In the genomic region with DNA sequence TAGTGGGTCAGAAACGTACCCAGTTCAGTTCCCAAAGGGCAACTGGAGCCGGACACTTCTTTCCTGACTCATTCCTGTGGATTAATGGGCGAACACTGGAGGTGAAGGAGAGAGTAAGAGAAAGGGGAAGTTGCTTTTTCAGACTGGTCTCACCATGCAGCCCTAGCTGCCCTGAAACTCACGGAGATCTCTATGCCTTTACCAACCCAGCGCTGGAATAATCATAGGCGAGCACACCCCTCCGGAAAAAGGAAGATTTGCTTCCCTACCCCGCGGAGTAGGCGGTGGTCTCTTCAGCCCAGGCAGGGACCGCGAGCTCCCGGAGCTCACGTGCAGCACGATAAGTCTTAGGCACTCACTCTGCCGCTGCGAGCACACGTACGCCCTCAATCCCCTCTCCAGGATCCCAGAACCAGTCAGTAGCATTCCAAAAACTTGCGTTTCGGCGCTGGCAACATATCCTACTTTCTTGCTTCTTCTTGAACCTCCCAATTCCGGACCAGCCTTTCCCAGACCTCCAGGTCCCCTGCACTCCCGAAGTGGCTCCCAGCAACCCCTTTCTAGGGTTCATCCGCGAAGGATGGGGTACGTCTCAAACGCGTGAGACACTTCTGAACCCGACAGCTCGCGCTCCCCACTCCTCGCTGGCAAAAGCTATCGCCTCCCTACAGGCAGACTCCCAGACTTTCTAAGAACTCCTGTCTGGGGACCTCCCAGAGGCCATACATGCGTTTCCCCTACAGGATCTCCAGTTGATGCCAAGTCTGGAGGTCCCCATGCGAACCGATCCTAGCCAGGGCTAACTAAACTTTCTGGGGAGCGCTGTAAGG, we compare ENCODE assay signal across 9 mouse cellular contexts. TPM values are rescaled to one million over a fixed set of nuclear protein-coding genes. Genes with fewer than 3 reads are reported as not detected.
A peak's percentile ranks its signal among the peaks of the same experiment; 100 is the strongest.
DNase-seq lines count a peak whose midpoint lies in the region; ATAC-seq lines count a peak whose summit lies in the region.
"Had no signal": no experiment of that assay in that cellular context is flagged by ENCODE, and none has a peak within 500 bp of the region (broad histone marks: within the 10 kb centered on the region; RNA-seq: fewer than 3 reads in every experiment).

No protein-coding gene starts in this region.

- peaks cover 19% of the 10 kb centered on the region for H3K27me3 ChIP-seq in forebrain, embryonic 10.5 days (ENCODE audit: poor library complexity, severe bottlenecking)
- H3K27me3 ChIP-seq in intestine, embryonic 15.5 days (replicated peaks): no peaks in the 10 kb centered on the region
- peaks cover 21% of the 10 kb centered on the region for H3K27me3 ChIP-seq in megakaryocyte, embryonic 14.5 days (replicated peaks)
- H3K27me3 ChIP-seq: CH12.LX had no signal

- peak overlapping the region; percentile 90 for H3K27ac ChIP-seq in forebrain, embryonic 10.5 days
- peak overlapping the region; percentile 13; the same call in 1 of the 2 replicates for H3K27ac ChIP-seq in intestine, embryonic 15.5 days

- ATAC-seq in frontal cortex, adult (ENCODE audit: low TSS enrichment): peak; percentile 62
- peak; percentile 73 for ATAC-seq in intestine, embryonic 15.5 days

- no peaks in the 10 kb centered on the region for H3K36me3 ChIP-seq in forebrain, embryonic 10.5 days (replicated peaks)
- H3K36me3 ChIP-seq in intestine, embryonic 15.5 days: no peaks in the 10 kb centered on the region
- H3K36me3 ChIP-seq in megakaryocyte, embryonic 14.5 days (replicated peaks; ENCODE audit: low read length): no peaks in the 10 kb centered on the region

- no peaks in the 10 kb centered on the region for H3K9me3 ChIP-seq in forebrain, embryonic 10.5 days
- H3K9me3 ChIP-seq in intestine, embryonic 15.5 days: no peaks in the 10 kb centered on the region
- H3K9me3 ChIP-seq in megakaryocyte, embryonic 14.5 days: no peaks in the 10 kb centered on the region

- under 1% methylated on average over 38 of the region's 38 CpGs for WGBS in forebrain, embryonic 10.5 days
- WGBS in intestine, embryonic 15.5 days: under 1% methylated on average over 38 of the region's 38 CpGs

- peaks cover 45% of the 10 kb centered on the region for H3K4me1 ChIP-seq in forebrain, embryonic 10.5 days
- 0 out of 2 replicates have a peak, but pooled peaks cover 2% of the 10 kb centered on the region for H3K4me1 ChIP-seq in intestine, embryonic 15.5 days (replicated peaks)
- peaks cover 39% of the 10 kb centered on the region for H3K4me1 ChIP-seq in megakaryocyte, embryonic 14.5 days

- peak overlapping the region; percentile 66 for H3K9ac ChIP-seq in intestine, embryonic 15.5 days

- peak overlapping the region; percentile 85 for H3K4me3 ChIP-seq in forebrain, embryonic 10.5 days
- peak overlapping the region; percentile 63 for H3K4me3 ChIP-seq in intestine, embryonic 15.5 days (replicated peaks)
- peak overlapping the region; percentile 93 for H3K4me3 ChIP-seq in megakaryocyte, embryonic 14.5 days (replicated peaks)

- H3K4me2 ChIP-seq in intestine, embryonic 15.5 days (replicated peaks): peak overlapping the region; percentile 95

- no peak for DNase-seq in frontal cortex, adult 2 months (ENCODE audit: extremely low spot score in 1 of 2, low spot score in 1 of 2)
- DNase-seq in Muller cell, postnatal 12 days (ENCODE audit: inconsistent ontology term): peak; percentile 41
- DNase-seq in forebrain, embryonic 10.5 days (ENCODE audit: extremely low spot score, low spot score): peak; percentile 63
- peak; percentile 14 for DNase-seq in thymus, postnatal 25 days
- DNase-seq in right cerebral cortex, postnatal 4 days: no peak

RNA-seq across cellular contexts. Expression of a gene that starts 22.6 kb away (rescaled TPM):
- polyA plus RNA-seq in frontal cortex, adult 2 months (2012; rRNA removed): 4.0 and 4.3 TPM in 2 replicates
- 30.6 and 33.1 TPM in 2 replicates for polyA plus RNA-seq in forebrain, embryonic 10.5 days (2016; fragmentation: Nextera tagmentation; extraction: Ambion mirVana)
- polyA plus RNA-seq in intestine, embryonic 15.5 days (2015; fragmentation: Nextera tagmentation; extraction: Ambion mirVana): 14.4 and 18.3 TPM in 2 replicates
- 0.01 TPM in 1 of 2 replicates, not detected in the other for polyA plus RNA-seq in megakaryocyte, embryonic 14.5 days (2012; ENCODE audit: insufficient read depth, low replicate concordance)

RNA-seq across cellular contexts. Expression of a gene that starts 34.2 kb away (rescaled TPM):
- 34.4 and 37.9 TPM in 2 replicates for polyA plus RNA-seq in frontal cortex, adult 2 months (2012; rRNA removed)
- polyA plus RNA-seq in forebrain, embryonic 10.5 days (2016; fragmentation: Nextera tagmentation; extraction: Ambion mirVana): 10.7 and 11.9 TPM in 2 replicates
- polyA plus RNA-seq in intestine, embryonic 15.5 days (2015; fragmentation: Nextera tagmentation; extraction: Ambion mirVana): 12.5 and 13.4 TPM in 2 replicates
- 4.6 and 4.9 TPM in 2 replicates for polyA plus RNA-seq in megakaryocyte, embryonic 14.5 days (2012; ENCODE audit: insufficient read depth, low replicate concordance)

Comparison
In these comparisons a context has a peak if more than half of its experiments do, and no peak if none do; other contexts are left out.
1. DNase-seq: peak in Muller cell, postnatal 12 days (single experiment), forebrain, embryonic 10.5 days (single experiment) and thymus, postnatal 25 days (single experiment); none in frontal cortex, adult 2 months (0 of 2) and right cerebral cortex, postnatal 4 days (single experiment).
2. Peak in every context shown above with its lines, with median percentiles within 50 percentile points of each other: H3K4me3 ChIP-seq.